Mouse (Mus musculus) MEL (cell line): ENCODE data around the gene Prkcd. TPM values are rescaled to one million over a fixed set of nuclear protein-coding genes. Genes with fewer than 3 reads are reported as not detected.

Source experiments
- DNase-seq: peaks from one replicate; pipeline ENCODE4 v3.0.0; 2011; ENCODE audit warnings: low read depth, low spot score
- H3K27ac ChIP-seq: 2 replicates; pipeline ENCODE4 v1.5.1; 2012; ENCODE audit warnings: low read depth, mild to moderate bottlenecking, control low read depth, low read length, moderate library complexity; ENCODE audit not compliant: control insufficient read depth
- H3K27me3 ChIP-seq, 2 experiments: fragments of 150-350 bp in 1 of 2; sonication (generic) in 1 of 2; 2 replicates each; pipeline ENCODE4 v1.6.1; 2012; ENCODE audit warnings: low read length in 2 of 2, mild to moderate bottlenecking in 2 of 2, improper control_type of control experiment in 1 of 2, moderate library complexity in 1 of 2; ENCODE audit not compliant: insufficient read depth in 2 of 2, control insufficient read depth in 1 of 2
- H3K36me3 ChIP-seq, 2 experiments: 2 replicates each; pipeline ENCODE4 v1.6.1; 2012 to 2014; ENCODE audit warnings: low read length in 2 of 2, improper control_type of control experiment in 1 of 2, inconsistent platforms in 1 of 2, mild to moderate bottlenecking in 1 of 2; ENCODE audit not compliant: insufficient read depth in 2 of 2, control insufficient read depth in 1 of 2
- H3K4me1 ChIP-seq, 2 experiments: fragments of 150-350 bp in 1 of 2; sonication (generic) in 1 of 2; 2 replicates each; pipeline ENCODE4 v1.6.1; 2012; ENCODE audit warnings: low read length in 2 of 2, improper control_type of control experiment in 1 of 2, mild to moderate bottlenecking in 1 of 2; ENCODE audit not compliant: insufficient read depth in 2 of 2, control insufficient read depth in 1 of 2
- H3K4me3 ChIP-seq, 2 experiments: fragments of 150-350 bp in 1 of 2; sonication (generic) in 1 of 2; 2 replicates each; pipeline ENCODE4 v1.5.1; 2012; ENCODE audit warnings: low read depth in 2 of 2, low read length in 2 of 2, mild to moderate bottlenecking in 2 of 2, moderate library complexity in 2 of 2, control low read depth in 1 of 2, improper control_type of control experiment in 1 of 2; ENCODE audit not compliant: control insufficient read depth in 1 of 2, insufficient read depth in 1 of 2
- H3K79me2 ChIP-seq: 2 replicates; pipeline ENCODE4 v1.6.1; 2012; ENCODE audit warnings: mild to moderate bottlenecking, low read length, moderate library complexity; ENCODE audit not compliant: control insufficient read depth, poor library complexity, insufficient read depth
- H3K9ac ChIP-seq: 2 replicates; pipeline ENCODE4 v1.6.1; 2012; ENCODE audit warnings: low read depth, mild to moderate bottlenecking, control low read depth, low read length, moderate library complexity; ENCODE audit not compliant: control insufficient read depth, poor library complexity, severe bottlenecking
- H3K9me3 ChIP-seq: fragments of 150-350 bp; sonication (generic); replicated peaks from 2 replicates; pipeline ENCODE4 v1.6.1; 2012; ENCODE audit warnings: mild to moderate bottlenecking, low read length, improper control_type of control experiment, moderate library complexity; ENCODE audit not compliant: insufficient read depth
- CHD1 ChIP-seq: IDR thresholded peaks from 2 replicates; pipeline ENCODE4 v1.6.1; 2012; ENCODE audit warnings: low read depth, mild to moderate bottlenecking, inconsistent platforms, low read length, improper control_type of control experiment
- E2F4 ChIP-seq: IDR thresholded peaks from 2 replicates; pipeline ENCODE4 v1.6.1; 2011; ENCODE audit warnings: low read depth, low read length, improper control_type of control experiment, borderline replicate concordance
- ELF1 ChIP-seq: IDR thresholded peaks from 2 replicates; pipeline ENCODE4 v1.6.1; 2014; ENCODE audit warnings: low read depth, mild to moderate bottlenecking, inconsistent platforms, low read length, improper control_type of control experiment, moderate library complexity
- EP300 ChIP-seq, 2 experiments: IDR thresholded peaks; 2 replicates each; pipeline ENCODE4 v1.6.1; 2011; ENCODE audit warnings: improper control_type of control experiment in 2 of 2, low read length in 2 of 2, low read depth in 1 of 2, mild to moderate bottlenecking in 1 of 2
- ETS1 ChIP-seq: IDR thresholded peaks from 2 replicates; pipeline ENCODE4 v1.6.1; 2012; ENCODE audit warnings: low read depth, mild to moderate bottlenecking, inconsistent platforms, low read length, improper control_type of control experiment, moderate library complexity
- GATA1 ChIP-seq: IDR thresholded peaks from 2 replicates; pipeline ENCODE4 v1.6.1; 2011; ENCODE audit warnings: low read depth, low read length, improper control_type of control experiment
- MAFK ChIP-seq: IDR thresholded peaks from 2 replicates; pipeline ENCODE4 v1.6.1; 2011; ENCODE audit warnings: low read depth, mild to moderate bottlenecking, low read length, improper control_type of control experiment, borderline replicate concordance
- MAZ ChIP-seq: IDR thresholded peaks from 2 replicates; pipeline ENCODE4 v1.6.1; 2012; ENCODE audit warnings: low read depth, mild to moderate bottlenecking, inconsistent platforms, low read length, improper control_type of control experiment
- MXI1 ChIP-seq: IDR thresholded peaks from 2 replicates; pipeline ENCODE4 v1.6.1; 2011; ENCODE audit warnings: mild to moderate bottlenecking, low read depth, low read length, improper control_type of control experiment
- MYB ChIP-seq: IDR thresholded peaks from 2 replicates; pipeline ENCODE4 v1.6.1; 2011; ENCODE audit warnings: mild to moderate bottlenecking, low read depth, low read length, improper control_type of control experiment
- POLR2A ChIP-seq, 2 experiments: IDR thresholded peaks; 2 replicates each; pipeline ENCODE4 v1.6.1; 2011 to 2012; ENCODE audit warnings: low read length in 2 of 2, mild to moderate bottlenecking in 2 of 2, control low read depth in 1 of 2, improper control_type of control experiment in 1 of 2, low read depth in 1 of 2, moderate library complexity in 1 of 2; ENCODE audit not compliant: control insufficient read depth in 1 of 2, insufficient read depth in 1 of 2, poor library complexity in 1 of 2
- POLR2AphosphoS2 ChIP-seq: IDR thresholded peaks from 2 replicates; pipeline ENCODE4 v1.6.1; 2011; ENCODE audit warnings: low read length, improper control_type of control experiment
- POLR2AphosphoS5 ChIP-seq: IDR thresholded peaks from 2 replicates; pipeline ENCODE4 v1.6.1; 2012; ENCODE audit warnings: low read depth, borderline replicate concordance, mild to moderate bottlenecking, inconsistent platforms, low read length, moderate library complexity, mixed read lengths
- RAD21 ChIP-seq: IDR thresholded peaks from 2 replicates; pipeline ENCODE4 v1.6.1; 2011; ENCODE audit warnings: mild to moderate bottlenecking, low read depth, low read length, improper control_type of control experiment
- RCOR1 ChIP-seq: IDR thresholded peaks from 2 replicates; pipeline ENCODE4 v1.6.1; 2012; ENCODE audit warnings: low read depth, mild to moderate bottlenecking, inconsistent platforms, low read length, improper control_type of control experiment
- SIN3A ChIP-seq: IDR thresholded peaks from 2 replicates; pipeline ENCODE4 v1.6.1; 2012; ENCODE audit warnings: low read length, improper control_type of control experiment, inconsistent platforms
- TAL1 ChIP-seq: IDR thresholded peaks from 2 replicates; pipeline ENCODE4 v1.6.1; 2012; ENCODE audit warnings: mild to moderate bottlenecking, inconsistent platforms, low read length, moderate library complexity, mixed read lengths
- TBP ChIP-seq: IDR thresholded peaks from 2 replicates; pipeline ENCODE4 v1.8.0; 2011; ENCODE audit warnings: low read depth, low read length, improper control_type of control experiment
- TCF12 ChIP-seq: IDR thresholded peaks from 2 replicates; pipeline ENCODE4 v1.6.1; 2014; ENCODE audit warnings: low read depth, mild to moderate bottlenecking, inconsistent platforms, low read length, improper control_type of control experiment, moderate library complexity
- USF2 ChIP-seq, 2 experiments: IDR thresholded peaks; 2 replicates each; pipeline ENCODE4 v1.6.1; 2011 to 2012; ENCODE audit warnings: improper control_type of control experiment in 2 of 2, low read length in 2 of 2, borderline replicate concordance in 1 of 2, inconsistent platforms in 1 of 2, low read depth in 1 of 2, mild to moderate bottlenecking in 1 of 2; ENCODE audit not compliant: insufficient read depth in 1 of 2
- ZC3H11A ChIP-seq: IDR thresholded peaks from 2 replicates; pipeline ENCODE4 v1.6.1; 2012; ENCODE audit warnings: low read depth, mild to moderate bottlenecking, inconsistent platforms, low read length, improper control_type of control experiment
- ZKSCAN1 ChIP-seq: IDR thresholded peaks from 2 replicates; pipeline ENCODE4 v1.6.1; 2012; ENCODE audit warnings: low read depth, mild to moderate bottlenecking, inconsistent platforms, low read length, improper control_type of control experiment, moderate library complexity
- ZMIZ1 ChIP-seq: IDR thresholded peaks from 2 replicates; pipeline ENCODE4 v1.6.1; 2012; ENCODE audit warnings: low read depth, mild to moderate bottlenecking, inconsistent platforms, low read length, improper control_type of control experiment, moderate library complexity
- ZNF384 ChIP-seq: IDR thresholded peaks from 2 replicates; pipeline ENCODE4 v1.6.1; 2012; ENCODE audit warnings: low read depth, mild to moderate bottlenecking, inconsistent platforms, low read length, improper control_type of control experiment
- polyA plus RNA-seq, 2 experiments: library from polyadenylated mRNA; stranded (reverse) in 1 of 2; unstranded in 1 of 2; fragments of >175 nt in 1 of 2; fragments of >200 nt in 1 of 2; gene quantifications; 2 replicates each; pipeline versions ENCODE4 v1.2.1 to v1.2.4; 2012; ENCODE audit warnings: low replicate concordance in 2 of 2, low read depth in 1 of 2; ENCODE audit not compliant: insufficient read length in 2 of 2, insufficient read depth in 1 of 2, missing spikeins in 1 of 2
- total RNA-seq: library from RNA; depleted of rRNA; stranded (reverse); fragments of 300-350 nt; gene quantifications from 2 replicates; pipeline ENCODE4 v1.2.3, GENCODE M21; 2012

Gene Prkcd
- total and polyA plus RNA-seq, 3 experiments: 33.9 to 72.7 TPM; not detected in 1

DNA sequence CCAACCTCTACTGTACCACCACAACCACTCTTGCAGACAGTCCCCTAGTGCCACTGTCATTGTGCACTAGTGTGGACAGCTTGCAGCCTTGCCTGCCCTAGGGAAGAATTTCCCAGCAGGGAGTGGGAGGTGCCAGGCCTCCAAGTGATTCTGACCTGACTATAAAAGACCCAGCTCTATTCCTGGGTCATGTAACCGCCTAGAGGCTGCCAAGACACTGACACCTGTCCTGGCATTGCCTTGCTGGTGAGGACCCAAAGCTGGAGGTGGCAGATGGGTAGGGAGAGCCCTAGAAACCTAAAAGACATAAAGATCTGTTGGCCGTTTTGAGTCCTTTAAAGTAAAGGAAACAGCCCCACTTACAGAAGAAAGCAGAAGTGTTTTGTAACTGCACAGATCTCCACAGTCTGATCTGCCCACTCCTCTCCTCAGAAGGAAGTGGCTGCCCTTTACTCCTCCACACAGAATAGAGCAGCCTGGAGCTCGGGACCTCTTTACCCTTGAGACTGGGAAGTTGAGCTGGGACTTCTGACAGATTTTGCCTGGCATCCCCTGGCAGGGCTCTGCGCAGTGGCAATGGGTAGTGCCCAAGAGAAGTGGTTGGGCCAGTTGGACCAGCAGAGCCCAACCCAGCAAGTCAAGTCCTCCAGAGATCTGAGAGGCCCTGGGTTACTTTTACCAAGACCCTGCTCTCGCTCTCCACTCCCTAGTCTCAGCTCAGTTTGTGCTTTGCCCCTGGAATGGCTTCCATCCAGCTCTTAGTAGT, 5.0 kb upstream of the Prkcd start:
- peaks cover 6 to 24% of the 10 kb centered on the region in 2 experiments; a peak in 3 of 4 replicates for H3K4me1 ChIP-seq
- no peaks in the 10 kb centered on the region for H3K9me3 ChIP-seq
- H3K27ac ChIP-seq: peak overlapping the region; percentile 89
- peak; percentile 85 for DNase-seq
- TF ChIP-seq TBP: peak; percentile 29; the same call in 1 of the 2 replicates
- no peak; the same call in 1 of the 2 replicates for TF ChIP-seq RCOR1
- peak; percentile 33 for TF ChIP-seq MXI1
- TF ChIP-seq EP300 (IDR thresholded peaks at IDR 0.05; ENCODE audit: low read depth in 1 of 2, low read length in 2 of 2): peak; percentile 20 to 24; a peak in 1 of 4 replicates
- no peak for TF ChIP-seq E2F4
- 0 out of 4 replicates have a peak, but pooled peaks of 1 of the 2 experiments have one; percentile 34 for TF ChIP-seq POLR2A (IDR thresholded peaks at IDR 0.05; ENCODE audit: control insufficient read depth in 1 of 2, insufficient read depth in 1 of 2, low read depth in 1 of 2, low read length in 2 of 2, poor library complexity in 1 of 2)
- peak; percentile 34; the same call in 1 of the 2 replicates for TF ChIP-seq ELF1
- 0 out of 2 replicates have a peak, but pooled peaks have one; percentile 9 for TF ChIP-seq TCF12
- TF ChIP-seq GATA1: 0 out of 2 replicates have a peak, but pooled peaks have one; percentile 14
- TF ChIP-seq TAL1: no peak
- H3K9ac ChIP-seq: peak overlapping the region; percentile 56
- peak overlapping the region; percentile 2 to 30; a peak in 3 of 4 replicates for H3K4me3 ChIP-seq
- H3K27me3 ChIP-seq: no peaks in the 10 kb centered on the region
- no peaks in the 10 kb centered on the region; the same call in 1 of the 2 replicates for H3K79me2 ChIP-seq
- peaks cover 0 to 14% of the 10 kb centered on the region in 2 experiments; a peak in 2 of 4 replicates for H3K36me3 ChIP-seq

GRCm38 (mm10) chr14:30629839-30630238, 3.8 kb upstream of the Prkcd start:
- Histone ChIP-seq H3K4me1 (peaks cover 6 to 24% of the 10 kb centered on the region in 2 experiments; a peak in 3 of 4 replicates), H3K9me3 (no peaks in the 10 kb centered on the region), H3K4me3 (no peak overlapping the region), H3K27ac (no peak overlapping the region), H3K9ac (no peak overlapping the region), H3K79me2 (peaks cover 9% of the 10 kb centered on the region), H3K27me3 (no peaks in the 10 kb centered on the region), H3K36me3 (peaks cover 0 to 14% of the 10 kb centered on the region in 2 experiments; a peak in 2 of 4 replicates)
- DNase-seq: no peak
- no peak for TF ChIP-seq ZKSCAN1
- TF ChIP-seq SIN3A: no peak
- no peak for TF ChIP-seq RAD21
- no peak for TF ChIP-seq GATA1

DNA sequence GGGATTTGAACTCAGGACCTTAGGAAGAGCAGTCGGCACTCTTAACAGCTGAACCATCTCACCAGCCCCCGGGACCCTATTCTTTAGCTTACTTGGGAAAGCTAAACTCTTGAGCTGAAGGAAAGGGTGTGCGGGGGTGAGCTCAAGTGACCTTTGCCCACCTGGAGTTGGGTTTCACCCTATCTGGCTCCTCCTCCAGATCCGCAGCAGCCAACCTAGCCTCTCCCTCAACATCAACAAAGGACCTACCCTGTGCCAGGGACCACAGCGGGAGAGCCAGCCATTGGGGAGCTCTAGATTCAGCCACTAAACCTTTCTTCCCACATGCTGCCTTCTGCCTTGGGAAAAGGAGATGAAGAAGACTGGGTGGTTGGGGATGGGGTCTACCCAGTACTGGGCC, 2.2 kb upstream of the Prkcd start:
- Histone ChIP-seq H3K27ac (no peak overlapping the region), H3K79me2 (peaks cover 22% of the 10 kb centered on the region), H3K27me3 (no peaks in the 10 kb centered on the region), H3K4me1 (peaks cover 15 to 38% of the 10 kb centered on the region in 2 experiments), H3K4me3 (no peak overlapping the region), H3K9me3 (no peaks in the 10 kb centered on the region), H3K9ac (no peak overlapping the region), H3K36me3 (peaks cover 0 to 19% of the 10 kb centered on the region in 2 experiments; a peak in 2 of 4 replicates)
- no peak for DNase-seq
- TF ChIP-seq ETS1: no peak
- TF ChIP-seq ZMIZ1: no peak
- TF ChIP-seq GATA1: no peak
- no peak for TF ChIP-seq MAFK
- TF ChIP-seq CHD1: no peak
- TF ChIP-seq ELF1: no peak
- no peak for TF ChIP-seq POLR2AphosphoS2
- TF ChIP-seq MAZ: no peak
- TF ChIP-seq TCF12: no peak
- TF ChIP-seq ZC3H11A: no peak
- TF ChIP-seq EP300 (IDR thresholded peaks at IDR 0.05; ENCODE audit: low read depth in 1 of 2, low read length in 2 of 2): no peak
- TF ChIP-seq POLR2AphosphoS5: no peak
- TF ChIP-seq MYB: no peak
- no peak for TF ChIP-seq USF2 (IDR thresholded peaks at IDR 0.05; ENCODE audit: borderline replicate concordance in 1 of 2, insufficient read depth in 1 of 2, low read depth in 1 of 2, low read length in 2 of 2)
- TF ChIP-seq ZNF384: no peak
- no peak for TF ChIP-seq TAL1
